Mouse (Mus musculus): ENCODE measurements around the gene Wbp2.
A peak's percentile ranks its signal among the peaks of the same experiment; 100 is the strongest.

DNA sequence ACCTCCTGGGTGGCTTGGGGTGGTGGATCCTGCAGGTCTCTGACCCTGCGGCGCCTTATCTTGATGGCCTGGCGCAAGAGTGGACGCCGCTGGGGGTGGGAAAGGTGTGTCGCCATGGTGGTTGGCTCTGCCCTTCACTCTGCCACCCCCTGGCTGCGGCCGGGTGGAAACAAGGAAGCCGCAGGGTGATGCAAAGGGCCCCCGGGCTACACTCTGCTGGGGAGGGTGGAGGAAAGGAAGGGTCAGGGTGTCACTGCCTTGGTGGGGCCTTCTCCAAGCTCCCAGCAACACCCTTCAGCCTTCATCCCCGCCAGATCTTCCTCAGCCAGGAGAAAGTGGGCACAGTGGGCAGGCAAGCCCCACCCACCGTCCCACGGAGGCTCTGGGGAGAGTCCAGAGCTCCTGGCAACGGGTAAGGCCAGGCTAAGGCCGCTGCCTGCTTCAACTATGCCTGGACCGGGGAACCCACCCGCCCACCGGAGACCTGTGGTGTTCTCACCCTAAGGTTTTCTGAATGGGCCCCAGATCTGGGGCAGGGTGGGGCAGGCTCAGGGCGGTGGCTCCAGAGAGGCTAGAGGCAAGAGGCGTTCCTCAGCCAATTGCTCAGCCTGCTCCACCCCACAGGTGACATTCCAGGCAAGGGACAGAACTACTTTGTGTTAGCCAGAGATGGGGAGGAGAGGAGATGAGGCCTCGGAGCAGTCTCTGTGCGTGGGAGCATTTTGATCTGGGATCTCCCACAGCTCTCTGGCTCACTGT is 9.2 kb downstream of the Wbp2 start, which contains the start of gene Unc13d:
- TF ChIP-seq CTCF (IDR thresholded peaks at IDR 0.05; ENCODE audit: extremely low read depth, insufficient read depth, insufficient read length, insufficient replicate concordance) (peak; percentile 41; the same call in 1 of the 2 replicates), POLR2A (IDR thresholded peaks at IDR 0.05; ENCODE audit: low read depth, low read length) (peak; percentile 46; the same call in 1 of the 2 replicates)

All from spleen, adult 2 months (tissue).